Mouse (Mus musculus): Measurements from ENCODE around the gene Vmn2r33.

The Vmn2r33 gene

DNA sequence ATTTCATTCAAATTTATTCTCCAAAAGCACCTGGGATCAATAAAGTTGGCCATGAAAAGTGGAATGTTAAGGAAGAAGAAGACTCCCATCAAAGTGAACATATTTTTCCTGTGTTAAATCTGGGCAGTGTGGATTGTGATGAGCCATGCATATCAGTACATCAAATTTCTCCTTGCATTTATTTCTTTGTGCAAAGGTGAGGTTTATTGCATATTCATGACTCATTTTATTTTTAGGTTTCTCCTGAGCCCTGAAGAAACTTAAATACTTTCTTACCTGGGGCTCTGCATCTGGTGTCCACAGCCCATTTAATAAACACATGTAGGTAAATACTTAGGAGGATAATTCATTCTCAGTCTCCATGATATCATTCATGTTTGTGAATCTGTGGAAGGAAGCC is at the start of gene Vmn2r33:
Gene Vmn2r33 (minus strand): TSS at position 101 of the 400 bp plus-strand sequence.
- in situ Hi-C loops (cut with MboI, MseI) = loop anchor here (25.0 kb wide), 2 partner anchors 546 to 1096 kb away; no protein-coding TSS in a partner anchor
